Mouse (Mus musculus) T-helper 2 cell (primary cell): Measurements from ENCODE around the gene Crls1.

Experiments
- in situ Hi-C: fragments of 300-600 bp; cut with MboI, MseI; formaldehyde crosslinking; loops from one replicate; pipeline ENCODE4 v1.15.1; 2025; ENCODE audit warnings: high pct_unique_total_duplicates

Crls1 gene

GRCm38 (mm10) chr2:132846407-132847358, at the start of gene Crls1:
TSS of gene Crls1 (plus strand) at chr2:132846666.
- in situ Hi-C loops, result loop anchor here (10.0 kb wide), 1 partner anchor 332 kb away; no protein-coding TSS in a partner anchor

- in situ Hi-C loops, result no loop called here
Measured at GRCm38 (mm10) chr2:132802976-132803375, 43.5 kb upstream of the Crls1 start.

GRCm38 (mm10) chr2:132815608-132816314, 30.7 kb upstream of the Crls1 start, which contains the start of the genes Trmt6 and Mcm8:
TSS of gene Trmt6 (minus strand) at chr2:132816055.
TSS of gene Mcm8 (plus strand) at chr2:132816141.
- in situ Hi-C loops, result no loop called here

- in situ Hi-C loops, result loop anchor here (10.0 kb wide), 1 partner anchor 326 kb away; no protein-coding TSS in a partner anchor
Measured at GRCm38 (mm10) chr2:132841071-132841470, 5.4 kb upstream of the Crls1 start.

GRCm38 (mm10) chr2:132847581-132847980, 1.1 kb downstream of the Crls1 start:
- in situ Hi-C loops, result loop anchor here (10.0 kb wide), 1 partner anchor 333 kb away; no protein-coding TSS in a partner anchor

GRCm38 (mm10) chr2:132848361-132848760, 1.9 kb downstream of the Crls1 start:
- in situ Hi-C loops, result loop anchor here (10.0 kb wide), 1 partner anchor 334 kb away; no protein-coding TSS in a partner anchor

GRCm38 (mm10) chr2:132849141-132849540, 2.7 kb downstream of the Crls1 start:
- in situ Hi-C loops, result loop anchor here (10.0 kb wide), 1 partner anchor 334 kb away; no protein-coding TSS in a partner anchor

GRCm38 (mm10) chr2:132853051-132853450, 6.6 kb downstream of the Crls1 start:
- in situ Hi-C loops, result no loop called here

GRCm38 (mm10) chr2:132856333-132856732, 9.9 kb downstream of the Crls1 start:
- in situ Hi-C loops, result no loop called here

- in situ Hi-C loops, result no loop called here
Measured at GRCm38 (mm10) chr2:132860435-132860834, 14.0 kb downstream of the Crls1 start.

- in situ Hi-C loops, result no loop called here
Measured at GRCm38 (mm10) chr2:132861456-132861855, 15.0 kb downstream of the Crls1 start.

GRCm38 (mm10) chr2:132863325-132863724, 16.9 kb downstream of the Crls1 start:
- in situ Hi-C loops, result no loop called here

- in situ Hi-C loops, result no loop called here
Measured at GRCm38 (mm10) chr2:132867521-132867920, 21.1 kb downstream of the Crls1 start.

- in situ Hi-C loops, result no loop called here
Measured at GRCm38 (mm10) chr2:132869682-132870081, 23.2 kb downstream of the Crls1 start.

GRCm38 (mm10) chr2:132870286-132870685, 23.8 kb downstream of the Crls1 start:
- in situ Hi-C loops, result no loop called here

- in situ Hi-C loops, result no loop called here
Measured at GRCm38 (mm10) chr2:132871663-132872062, 25.2 kb downstream of the Crls1 start.

GRCm38 (mm10) chr2:132873657-132874326, 27.3 kb downstream of the Crls1 start:
- in situ Hi-C loops, result no loop called here

GRCm38 (mm10) chr2:132876991-132877390, 30.5 kb downstream of the Crls1 start:
- in situ Hi-C loops, result no loop called here

GRCm38 (mm10) chr2:132879261-132880044, 33.0 kb downstream of the Crls1 start:
- in situ Hi-C loops, result no loop called here

- in situ Hi-C loops, result no loop called here
Measured at GRCm38 (mm10) chr2:132880844-132881645, 34.6 kb downstream of the Crls1 start, which contains the start of gene Lrrn4. TSS of gene Lrrn4 (minus strand) at chr2:132880891.
